Mouse (Mus musculus): Measurements from ENCODE around the gene Rbfox3. TPM values are rescaled to one million over a fixed set of nuclear protein-coding genes. Genes with fewer than 3 reads are reported as not detected.

The Rbfox3 gene
- polyA plus RNA-seq, 1 experiment, result 163 TPM

- WGBS, result 11% methylated on average over 8 of the region's 8 CpGs
- no peaks in the 10 kb centered on the region for H3K27me3 ChIP-seq (ENCODE audit: control insufficient read depth, insufficient read depth, low read length)
- H3K27ac ChIP-seq (ENCODE audit: insufficient read depth, low read length), result no peak overlapping the region
- TF ChIP-seq CTCF (IDR thresholded peaks at IDR 0.05; ENCODE audit: borderline replicate concordance, insufficient read depth, low read depth, low read length) (no peak), POLR2A (IDR thresholded peaks at IDR 0.05; ENCODE audit: borderline replicate concordance, insufficient read depth, low read length) (no peak)
- DNase-seq, result peak; percentile 73 to 74
- H3K4me3 ChIP-seq (replicated peaks; ENCODE audit: insufficient read depth, low read depth, low read length), result no peak overlapping the region
- peaks cover 56% of the 10 kb centered on the region for H3K4me1 ChIP-seq (ENCODE audit: control insufficient read depth, insufficient read depth, low read length)
Measured at GRCm38 (mm10) chr11:118484169-118484568, 427.2 kb downstream of the Rbfox3 start.

- H3K4me1 ChIP-seq (ENCODE audit: control insufficient read depth, insufficient read depth, low read length), result peaks cover 43% of the 10 kb centered on the region
- WGBS, result 19% methylated on average over 14 of the region's 14 CpGs
Measured at GRCm38 (mm10) chr11:118481751-118482150, 429.6 kb downstream of the Rbfox3 start.

GRCm38 (mm10) chr11:118481231-118481630, 430.2 kb downstream of the Rbfox3 start:
- peak in 1 of 2 experiments; percentile 18 for DNase-seq
- Histone ChIP-seq H3K27me3 (ENCODE audit: control insufficient read depth, insufficient read depth, low read length) (no peaks in the 10 kb centered on the region), H3K4me1 (ENCODE audit: control insufficient read depth, insufficient read depth, low read length) (peaks cover 40% of the 10 kb centered on the region), H3K27ac (ENCODE audit: insufficient read depth, low read length) (no peak overlapping the region), H3K4me3 (replicated peaks; ENCODE audit: insufficient read depth, low read depth, low read length) (no peak overlapping the region)
- TF ChIP-seq CTCF (IDR thresholded peaks at IDR 0.05; ENCODE audit: borderline replicate concordance, insufficient read depth, low read depth, low read length) (no peak), POLR2A (IDR thresholded peaks at IDR 0.05; ENCODE audit: borderline replicate concordance, insufficient read depth, low read length) (no peak)
- WGBS, result 50% methylated on average over 11 of the region's 11 CpGs

More at GRCm38 (mm10) chr11:118481751-118482150, 429.6 kb downstream of the Rbfox3 start:
- H3K27ac ChIP-seq (ENCODE audit: insufficient read depth, low read length), result no peak overlapping the region
- TF ChIP-seq POLR2A (IDR thresholded peaks at IDR 0.05; ENCODE audit: borderline replicate concordance, insufficient read depth, low read length), result no peak
- TF ChIP-seq CTCF (IDR thresholded peaks at IDR 0.05; ENCODE audit: borderline replicate concordance, insufficient read depth, low read depth, low read length), result no peak
- DNase-seq, result peak in 1 of 2 experiments; percentile 30
- no peak overlapping the region for H3K4me3 ChIP-seq (replicated peaks; ENCODE audit: insufficient read depth, low read depth, low read length)
- H3K27me3 ChIP-seq (ENCODE audit: control insufficient read depth, insufficient read depth, low read length), result no peaks in the 10 kb centered on the region

- Histone ChIP-seq H3K27me3 (ENCODE audit: control insufficient read depth, insufficient read depth, low read length) (no peaks in the 10 kb centered on the region), H3K27ac (ENCODE audit: insufficient read depth, low read length) (no peak overlapping the region), H3K4me3 (replicated peaks; ENCODE audit: insufficient read depth, low read depth, low read length) (no peak overlapping the region), H3K4me1 (ENCODE audit: control insufficient read depth, insufficient read depth, low read length) (peaks cover 25% of the 10 kb centered on the region)
- TF ChIP-seq CTCF (IDR thresholded peaks at IDR 0.05; ENCODE audit: borderline replicate concordance, insufficient read depth, low read depth, low read length) (no peak), POLR2A (IDR thresholded peaks at IDR 0.05; ENCODE audit: borderline replicate concordance, insufficient read depth, low read length) (no peak)
- no peak for DNase-seq
- WGBS, result 93% methylated on average over 12 of the region's 12 CpGs
Measured at GRCm38 (mm10) chr11:118479776-118480175, 431.6 kb downstream of the Rbfox3 start.

- no peaks in the 10 kb centered on the region for H3K27me3 ChIP-seq (ENCODE audit: control insufficient read depth, insufficient read depth, low read length)
- peak; percentile 95 to 96 for DNase-seq
- TF ChIP-seq CTCF (IDR thresholded peaks at IDR 0.05; ENCODE audit: borderline replicate concordance, insufficient read depth, low read depth, low read length) (no peak), POLR2A (IDR thresholded peaks at IDR 0.05; ENCODE audit: borderline replicate concordance, insufficient read depth, low read length) (peak; percentile 64)
- H3K4me1 ChIP-seq (ENCODE audit: control insufficient read depth, insufficient read depth, low read length), result peaks cover 12% of the 10 kb centered on the region; the same call in 1 of the 2 replicates
- under 1% methylated on average over 57 of the region's 57 CpGs for WGBS
- peak within 1 kb of the TSS; percentile 78 for H3K4me3 ChIP-seq (replicated peaks; ENCODE audit: insufficient read depth, low read depth, low read length)
- H3K27ac ChIP-seq (ENCODE audit: insufficient read depth, low read length), result no peak within 1 kb of the TSS
Measured at GRCm38 (mm10) chr11:118476396-118477373, 434.7 kb downstream of the Rbfox3 start, which contains the start of gene Engase. Engase (plus strand) TSS chr11:118476829.

GRCm38 (mm10) chr11:118475496-118476083, 435.8 kb downstream of the Rbfox3 start:
- H3K4me3 ChIP-seq (replicated peaks; ENCODE audit: insufficient read depth, low read depth, low read length), result no peak overlapping the region
- no peak for DNase-seq

GRCm38 (mm10) chr11:118473842-118474500, 437.4 kb downstream of the Rbfox3 start:
- Histone ChIP-seq H3K27me3 (ENCODE audit: control insufficient read depth, insufficient read depth, low read length) (no peaks in the 10 kb centered on the region), H3K27ac (ENCODE audit: insufficient read depth, low read length) (no peak overlapping the region), H3K4me1 (ENCODE audit: control insufficient read depth, insufficient read depth, low read length) (peaks cover 6% of the 10 kb centered on the region; the same call in 1 of the 2 replicates), H3K4me3 (replicated peaks; ENCODE audit: insufficient read depth, low read depth, low read length) (no peak overlapping the region)
- TF ChIP-seq CTCF (IDR thresholded peaks at IDR 0.05; ENCODE audit: borderline replicate concordance, insufficient read depth, low read depth, low read length), result no peak
- no peak for TF ChIP-seq POLR2A (IDR thresholded peaks at IDR 0.05; ENCODE audit: borderline replicate concordance, insufficient read depth, low read length)
- WGBS, result 88% methylated on average over 6 of the region's 6 CpGs
- DNase-seq, result no peak

More at GRCm38 (mm10) chr11:118475496-118476083, 435.8 kb downstream of the Rbfox3 start:
- H3K27me3 ChIP-seq (ENCODE audit: control insufficient read depth, insufficient read depth, low read length), result no peaks in the 10 kb centered on the region
- H3K4me1 ChIP-seq (ENCODE audit: control insufficient read depth, insufficient read depth, low read length), result peaks cover 6% of the 10 kb centered on the region; the same call in 1 of the 2 replicates
- TF ChIP-seq CTCF (IDR thresholded peaks at IDR 0.05; ENCODE audit: borderline replicate concordance, insufficient read depth, low read depth, low read length) (no peak), POLR2A (IDR thresholded peaks at IDR 0.05; ENCODE audit: borderline replicate concordance, insufficient read depth, low read length) (no peak)
- WGBS, result 91% methylated on average over 7 of the region's 7 CpGs
- no peak overlapping the region for H3K27ac ChIP-seq (ENCODE audit: insufficient read depth, low read length)
